Mouse (Mus musculus) gastrocnemius, postnatal 4 days (tissue): Measurements from ENCODE around the gene Spop. TPM values are rescaled to one million over a fixed set of nuclear protein-coding genes. Genes with fewer than 3 reads are reported as not detected.
A peak's percentile ranks its signal among the peaks of the same experiment; 100 is the strongest.

Source experiments
- DNase-seq, 2 experiments: peaks; one replicate each; pipeline ENCODE4 v3.0.0; 2021 to 2022; ENCODE audit warnings: low spot score in 2 of 2, mixed read lengths in 2 of 2
- total RNA-seq, 2 experiments: library from RNA; stranded (reverse); gene quantifications; 2 replicates each; pipeline ENCODE4 v1.2.3; 2021

Spop gene
- total RNA-seq, 2 experiments from 2014 or later: 191 to 194 TPM

- no peak for DNase-seq
Observed at GRCm38 (mm10) chr11:95515376-95516323, 101.8 kb downstream of the Spop start.

GRCm38 (mm10) chr11:95516491-95516911 lies 102.6 kb downstream of the Spop start:
- DNase-seq: no peak

- no peak for DNase-seq
Observed at GRCm38 (mm10) chr11:95517162-95517561, 103.3 kb downstream of the Spop start.

GRCm38 (mm10) chr11:95519299-95519698 lies 105.4 kb downstream of the Spop start:
- DNase-seq: no peak

- DNase-seq: peak in 1 of 2 experiments; percentile 6
Observed at GRCm38 (mm10) chr11:95519996-95520395, 106.1 kb downstream of the Spop start.

GRCm38 (mm10) chr11:95520456-95521072 lies 106.7 kb downstream of the Spop start:
- peak; percentile 86 to 87 for DNase-seq

GRCm38 (mm10) chr11:95521563-95521962 lies 107.7 kb downstream of the Spop start:
- peak; percentile 57 to 69 for DNase-seq

- no peak for DNase-seq
Observed at GRCm38 (mm10) chr11:95527307-95527706, 113.4 kb downstream of the Spop start.

- DNase-seq: no peak
Observed at GRCm38 (mm10) chr11:95528231-95528630, 114.4 kb downstream of the Spop start.

- no peak for DNase-seq
Observed at GRCm38 (mm10) chr11:95532353-95533072, 118.6 kb downstream of the Spop start.

- peak; percentile 94 to 96 for DNase-seq
Observed at GRCm38 (mm10) chr11:95533484-95534160, 119.7 kb downstream of the Spop start.

GRCm38 (mm10) chr11:95538378-95539104 lies 124.7 kb downstream of the Spop start:
- DNase-seq: peak in 1 of 2 experiments; percentile 72

- DNase-seq: no peak
Observed at GRCm38 (mm10) chr11:95540637-95541385, 126.9 kb downstream of the Spop start.

Other genes starting within 250 kb of the Spop start
- not detected for gene Tac4, start 152.6 kb upstream of the Spop start, total RNA-seq
- gene Kat7, start 103.8 kb upstream of the Spop start, total RNA-seq: 10 to 100 TPM; 44.2 to 44.4 TPM
- 10 to 100 TPM; 21.1 to 24.9 TPM for gene Fam117a, start 77.1 kb upstream of the Spop start, total RNA-seq
- gene Slc35b1, start 29.4 kb upstream of the Spop start, total RNA-seq: 10 to 100 TPM; 47.4 to 49.3 TPM
- 1 to 10 TPM; 1.3 to 1.8 TPM for gene Nxph3, start 100.5 kb downstream of the Spop start, total RNA-seq
- gene Ngfr, start 173.7 kb downstream of the Spop start, total RNA-seq: 10 to 100 TPM; 24.2 to 25.0 TPM